Mouse (Mus musculus) kidney, postnatal 0 days (tissue): ENCODE data around the gene Msh6. TPM values are rescaled to one million over a fixed set of nuclear protein-coding genes. Genes with fewer than 3 reads are reported as not detected.
A peak's percentile ranks its signal among the peaks of the same experiment; 100 is the strongest.

Source experiments
- ATAC-seq: fragments of 200-750 bp; cut with Nextera tagmentation; replicated peaks from 2 replicates; pipeline ENCODE4 v1.8.0; 2017; ENCODE audit warnings: low read depth, moderate number of reproducible peaks, moderate TSS enrichment, moderate library complexity; ENCODE audit not compliant: low FRiP score
- DNase-seq: peaks from one replicate; pipeline ENCODE4 v3.0.0-alpha.2; 2016; ENCODE audit warnings: low spot score
- H3K27ac ChIP-seq: fragments of 300-500 bp; sonication (generic); 2 replicates; pipeline ENCODE4 v1.5.1; 2014; ENCODE audit warnings: mild to moderate bottlenecking
- H3K27me3 ChIP-seq: fragments of 300-500 bp; sonication (generic); 2 replicates; pipeline ENCODE4 v1.6.1; 2014; ENCODE audit warnings: low read length, mixed read lengths; ENCODE audit not compliant: insufficient read depth
- H3K36me3 ChIP-seq: fragments of 300-500 bp; sonication (generic); 2 replicates; pipeline ENCODE4 v1.6.1; 2014; ENCODE audit warnings: low read length, mixed read lengths; ENCODE audit not compliant: insufficient read depth
- H3K4me1 ChIP-seq: fragments of 300-500 bp; sonication (generic); replicated peaks from 2 replicates; pipeline ENCODE4 v1.6.1; 2014; ENCODE audit warnings: antibody characterized with exemption, low read length, mixed read lengths; ENCODE audit not compliant: insufficient read depth
- H3K4me2 ChIP-seq: fragments of 300-500 bp; sonication (generic); 2 replicates; pipeline ENCODE4 v1.6.1; 2014; ENCODE audit warnings: mild to moderate bottlenecking, low read length, moderate library complexity, mixed read lengths
- H3K4me3 ChIP-seq: fragments of 300-500 bp; sonication (generic); replicated peaks from 2 replicates; pipeline ENCODE4 v1.5.1; 2014; ENCODE audit warnings: low read depth, low read length
- H3K9ac ChIP-seq: fragments of 300-500 bp; sonication (generic); 2 replicates; pipeline ENCODE4 v1.6.1; 2014; ENCODE audit warnings: low read depth, low read length
- H3K9me3 ChIP-seq: fragments of 300-500 bp; sonication (generic); replicated peaks from 2 replicates; pipeline ENCODE4 v1.6.1; 2016; ENCODE audit warnings: low read length, inconsistent platforms, mixed read lengths
- CTCF ChIP-seq: IDR thresholded peaks from 2 replicates; pipeline ENCODE4 v1.5.1; 2016; ENCODE audit warnings: antibody characterized with exemption, low read depth, mild to moderate bottlenecking, moderate library complexity
- WGBS: fragments of 180-500 bp; shearing (Covaris S2); extraction: QIAGEN DNeasy Blood & Tissue Kit; methylation state at CpG from one replicate; pipeline ENCODE4 v1.1.7; 2014; 5-methylcytosine and 5-hydroxymethylcytosine counted together
- polyA plus RNA-seq: library from polyadenylated mRNA; unstranded; fragments of >200 nt; fragmentation: Nextera tagmentation; extraction: Ambion mirVana; gene quantifications from 2 replicates; pipeline ENCODE4 v1.2.1, GENCODE M21; 2015

The Msh6 gene
- polyA plus RNA-seq, 1 experiment from 2014 or later = 28.6 TPM

DNA sequence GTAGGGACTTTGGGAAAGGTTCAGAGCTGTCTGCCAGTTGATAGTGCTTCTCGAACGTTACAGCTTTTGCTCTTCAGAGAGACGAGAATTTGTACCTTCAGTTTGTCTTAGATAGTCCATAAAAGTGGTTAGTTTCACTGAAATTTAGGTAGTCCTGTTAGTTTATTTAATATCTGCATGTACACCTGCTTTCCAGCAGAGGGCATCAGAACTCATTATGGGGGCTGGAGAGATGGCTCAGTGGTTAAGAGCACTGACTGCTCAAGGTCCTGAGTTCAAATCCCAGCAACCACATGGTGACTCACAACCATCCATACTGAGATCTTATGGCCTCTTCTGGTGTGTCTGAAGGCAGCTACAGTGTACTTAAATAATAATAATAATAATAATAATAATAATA, 7.2 kb downstream of the Msh6 start:
- WGBS = 86% methylated on average over 3 of the region's 3 CpGs
- Histone ChIP-seq H3K9ac (no peak overlapping the region), H3K27me3 (no peaks in the 10 kb centered on the region), H3K9me3 (no peaks in the 10 kb centered on the region), H3K36me3 (peaks cover 18% of the 10 kb centered on the region; the same call in 1 of the 2 replicates), H3K27ac (no peak overlapping the region), H3K4me1 (no peaks in the 10 kb centered on the region), H3K4me2 (no peak overlapping the region), H3K4me3 (no peak overlapping the region)
- DNase-seq (no peak), ATAC-seq (no peak)
- peak; percentile 54 for TF ChIP-seq CTCF

DNA sequence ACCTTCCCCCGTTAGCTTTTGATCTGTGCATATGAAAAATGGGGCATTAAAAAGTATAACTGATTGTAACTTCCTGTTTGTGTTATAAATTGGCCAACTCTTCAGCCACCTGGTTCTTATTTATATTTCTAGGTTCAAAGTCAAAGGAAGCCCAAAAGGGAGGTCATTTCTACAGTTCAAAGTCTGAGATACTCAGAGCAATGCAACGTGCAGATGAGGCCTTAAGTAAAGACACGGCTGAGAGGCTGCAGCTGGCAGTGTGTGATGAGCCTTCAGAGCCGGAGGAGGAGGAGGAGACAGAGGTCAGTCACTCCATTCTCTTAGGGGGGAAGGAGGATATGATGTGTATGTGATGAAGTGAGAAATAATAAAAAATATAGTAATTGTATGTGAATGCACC, 8.5 kb downstream of the Msh6 start:
- ATAC-seq = no peak; the same call in 1 of the 2 replicates
- peaks cover 24% of the 10 kb centered on the region; the same call in 1 of the 2 replicates for H3K36me3 ChIP-seq

GRCm38 (mm10) chr17:87984440-87985214, 9.8 kb downstream of the Msh6 start:
- H3K27me3 ChIP-seq = no peaks in the 10 kb centered on the region
- no peak overlapping the region for H3K4me3 ChIP-seq
- H3K27ac ChIP-seq = no peak overlapping the region
- H3K36me3 ChIP-seq = peaks cover 30% of the 10 kb centered on the region; the same call in 1 of the 2 replicates
- no peak overlapping the region for H3K4me2 ChIP-seq
- H3K9me3 ChIP-seq = no peaks in the 10 kb centered on the region
- no peak for DNase-seq
- no peak for TF ChIP-seq CTCF
- no peaks in the 10 kb centered on the region for H3K4me1 ChIP-seq
- ATAC-seq = no peak
- H3K9ac ChIP-seq = no peak overlapping the region
- WGBS = 90% methylated on average over 20 of the region's 20 CpGs

More for the DNA sequence above, 8.5 kb downstream of the Msh6 start:
- Histone ChIP-seq H3K9ac (no peak overlapping the region), H3K27me3 (no peaks in the 10 kb centered on the region), H3K27ac (no peak overlapping the region), H3K4me2 (no peak overlapping the region), H3K4me3 (no peak overlapping the region), H3K9me3 (no peaks in the 10 kb centered on the region), H3K4me1 (no peaks in the 10 kb centered on the region)
- peak; percentile 34 for DNase-seq
- 38% methylated on average over 4 of the region's 4 CpGs for WGBS
- no peak for TF ChIP-seq CTCF

- Histone ChIP-seq H3K9ac (no peak overlapping the region), H3K9me3 (no peaks in the 10 kb centered on the region), H3K27me3 (no peaks in the 10 kb centered on the region), H3K36me3 (peaks cover 35% of the 10 kb centered on the region; the same call in 1 of the 2 replicates), H3K4me1 (no peaks in the 10 kb centered on the region), H3K4me3 (no peak overlapping the region), H3K27ac (no peak overlapping the region), H3K4me2 (no peak overlapping the region)
- no peak for DNase-seq
- TF ChIP-seq CTCF = no peak
- ATAC-seq = no peak
- 75% methylated on average over 8 of the region's 8 CpGs for WGBS
Observed at GRCm38 (mm10) chr17:87985916-87986315, 11.1 kb downstream of the Msh6 start.

GRCm38 (mm10) chr17:87987507-87987906, 12.6 kb downstream of the Msh6 start:
- Histone ChIP-seq H3K9me3 (no peaks in the 10 kb centered on the region), H3K27me3 (no peaks in the 10 kb centered on the region), H3K27ac (no peak overlapping the region), H3K9ac (no peak overlapping the region), H3K4me3 (no peak overlapping the region), H3K4me2 (no peak overlapping the region), H3K4me1 (no peaks in the 10 kb centered on the region), H3K36me3 (peaks cover 43% of the 10 kb centered on the region)
- 79% methylated on average over 6 of the region's 6 CpGs for WGBS
- ATAC-seq (no peak), DNase-seq (no peak)
- no peak for TF ChIP-seq CTCF

GRCm38 (mm10) chr17:87992154-87992553, 17.3 kb downstream of the Msh6 start:
- 91% methylated on average over 3 of the region's 3 CpGs for WGBS
- H3K9me3 ChIP-seq = no peaks in the 10 kb centered on the region
- H3K27me3 ChIP-seq = no peaks in the 10 kb centered on the region
- H3K36me3 ChIP-seq = peaks cover 47% of the 10 kb centered on the region
- no peak for TF ChIP-seq CTCF
- H3K4me2 ChIP-seq = no peak overlapping the region
- no peak overlapping the region for H3K27ac ChIP-seq
- no peak overlapping the region for H3K4me3 ChIP-seq
- no peaks in the 10 kb centered on the region for H3K4me1 ChIP-seq
- DNase-seq (no peak), ATAC-seq (no peak)
- no peak overlapping the region for H3K9ac ChIP-seq
